Mouse (Mus musculus) cerebellum, adult 11-12 months (tissue): ENCODE data around the gene Lfng.

Experiments
- DNase-seq: peaks from one replicate; pipeline ENCODE4 v3.0.0; 2022

The Lfng gene

DNA sequence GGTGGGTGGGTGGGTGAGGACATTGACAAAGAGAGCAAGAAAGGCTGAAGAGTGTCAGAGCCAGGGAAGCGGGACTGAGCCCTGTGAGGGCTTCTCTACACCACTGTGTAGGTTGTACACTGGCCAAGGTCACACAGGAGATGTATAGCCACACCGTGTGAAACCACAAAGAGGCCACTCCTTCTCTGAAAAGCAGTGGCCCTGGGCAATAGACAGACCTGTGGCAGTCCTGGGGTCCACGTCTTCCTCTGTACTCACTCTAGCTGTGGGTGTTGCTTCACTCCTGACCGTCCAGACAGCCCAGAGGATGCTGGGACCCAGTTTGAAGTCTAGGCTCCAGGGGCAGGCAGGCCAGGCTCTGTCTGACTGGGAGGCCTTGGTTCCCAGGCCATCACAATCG, 12.3 kb upstream of the Lfng start:
- DNase-seq, result no peak

DNA sequence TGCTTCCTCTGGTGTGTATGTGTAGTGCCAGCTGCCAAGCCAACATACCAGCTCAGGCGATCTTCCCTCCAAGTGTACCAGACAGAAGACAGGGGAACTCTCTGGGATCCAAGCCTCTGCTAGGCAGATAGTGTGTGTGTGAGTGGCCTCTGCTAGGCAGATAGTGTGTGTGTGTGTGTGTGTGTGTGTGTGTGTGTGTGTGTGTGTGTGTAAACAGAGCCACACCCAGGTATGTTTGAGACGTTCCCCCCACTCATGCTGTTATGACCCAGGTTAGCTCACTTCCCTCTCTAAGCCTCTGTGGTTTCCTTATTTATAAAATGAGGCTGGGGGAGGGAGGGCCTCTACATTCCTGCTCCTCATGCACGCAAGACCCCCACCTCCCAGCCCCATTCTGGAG, 10.7 kb upstream of the Lfng start:
- DNase-seq, result no peak

DNA sequence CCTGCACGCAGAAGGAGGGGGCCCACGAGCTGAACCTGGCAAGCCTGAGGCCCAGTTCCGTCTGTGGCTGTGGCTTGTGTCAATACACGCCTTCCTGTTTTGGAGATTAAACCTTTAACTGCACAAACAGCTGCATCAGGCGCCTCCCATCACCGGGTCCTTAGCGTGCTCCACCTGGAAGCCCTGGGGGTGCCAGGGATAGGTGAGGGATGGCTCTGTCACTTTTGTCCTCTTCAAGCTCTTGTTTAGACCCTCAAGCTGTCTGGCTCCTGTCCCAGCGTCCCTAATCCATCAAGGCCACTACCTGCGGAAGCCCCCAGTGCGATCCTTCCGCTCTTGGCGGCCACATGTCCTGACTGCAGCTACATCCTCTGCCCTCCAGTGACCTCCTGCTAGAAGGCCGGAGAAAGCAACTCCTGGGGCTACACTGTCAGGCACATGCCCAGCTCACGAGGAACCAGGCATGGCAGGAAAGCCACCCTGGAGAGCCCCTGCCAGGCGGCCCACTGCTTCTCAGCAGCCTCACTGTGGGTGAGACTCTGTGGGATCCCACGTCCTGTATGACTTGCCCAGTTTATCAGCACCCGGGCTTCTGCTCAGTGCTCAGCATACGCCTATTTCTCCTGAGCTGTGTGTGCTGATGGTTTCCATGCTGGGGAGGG, 10.1 kb upstream of the Lfng start:
- no peak for DNase-seq

GRCm38 (mm10) chr5:140597787-140598186, 9.3 kb upstream of the Lfng start:
- no peak for DNase-seq

- no peak for DNase-seq
Observed at GRCm38 (mm10) chr5:140599939-140600338, 7.2 kb upstream of the Lfng start.

DNA sequence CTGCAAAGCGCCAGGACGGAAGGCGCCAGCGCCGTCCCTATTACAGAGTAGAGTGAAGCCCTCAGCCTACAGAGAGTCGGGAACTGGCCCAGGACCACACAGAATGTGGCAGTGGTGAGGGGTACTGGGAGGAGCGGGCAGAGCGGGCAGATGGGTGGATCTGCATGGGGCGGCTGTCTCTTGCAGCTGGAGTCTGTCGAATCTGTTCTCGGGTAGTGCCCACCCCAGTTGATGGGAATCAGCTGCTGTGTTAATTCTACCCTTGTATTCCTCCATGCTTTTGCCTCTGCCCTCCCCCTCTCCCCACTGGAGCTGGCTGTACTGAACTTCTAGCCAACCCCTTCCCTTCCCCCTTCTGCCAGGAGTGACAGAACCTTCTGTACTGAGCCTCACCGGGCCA, 5.4 kb upstream of the Lfng start:
- no peak for DNase-seq

DNA sequence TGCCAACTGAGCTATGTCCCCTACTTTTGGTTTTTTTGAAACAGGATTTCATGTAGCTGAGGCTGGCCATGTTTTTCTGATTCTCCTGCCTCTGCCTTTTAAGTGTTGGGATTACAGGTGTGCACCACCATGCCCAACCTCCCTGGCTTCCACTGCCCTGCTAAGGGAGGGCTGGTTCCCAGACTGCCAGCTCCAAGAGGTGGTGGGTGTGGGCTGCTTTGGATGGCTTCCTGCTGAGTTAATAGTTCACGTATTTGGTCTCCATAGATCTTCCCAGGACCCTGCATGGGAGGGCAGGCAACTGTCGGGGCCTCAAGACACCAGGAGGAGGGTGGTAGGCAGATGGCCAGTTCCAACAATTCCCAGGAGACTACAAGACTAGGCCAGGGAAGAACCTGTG, 4.6 kb upstream of the Lfng start:
- DNase-seq, result no peak

GRCm38 (mm10) chr5:140604386-140604785, 2.7 kb upstream of the Lfng start:
- no peak for DNase-seq

DNA sequence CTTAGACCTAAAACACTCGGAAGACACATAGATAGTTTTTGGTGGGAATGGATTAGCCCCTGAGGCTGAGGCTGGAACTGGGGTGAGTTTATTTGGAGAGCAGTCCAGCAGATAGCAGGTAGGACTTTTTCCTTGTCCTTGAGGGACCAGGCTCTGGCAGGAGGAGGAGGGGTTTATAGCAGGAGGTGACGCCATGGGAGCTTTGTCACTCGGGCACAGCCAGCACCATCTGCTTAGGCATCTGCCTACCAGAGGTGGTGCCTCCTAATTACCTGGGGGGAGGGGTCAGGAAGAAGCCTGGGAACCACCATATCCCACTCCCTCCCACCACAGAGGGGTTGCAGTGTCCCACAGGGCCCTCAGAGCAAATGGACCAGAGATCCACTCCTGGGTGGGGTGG, 1.9 kb upstream of the Lfng start:
- DNase-seq, result no peak

DNA sequence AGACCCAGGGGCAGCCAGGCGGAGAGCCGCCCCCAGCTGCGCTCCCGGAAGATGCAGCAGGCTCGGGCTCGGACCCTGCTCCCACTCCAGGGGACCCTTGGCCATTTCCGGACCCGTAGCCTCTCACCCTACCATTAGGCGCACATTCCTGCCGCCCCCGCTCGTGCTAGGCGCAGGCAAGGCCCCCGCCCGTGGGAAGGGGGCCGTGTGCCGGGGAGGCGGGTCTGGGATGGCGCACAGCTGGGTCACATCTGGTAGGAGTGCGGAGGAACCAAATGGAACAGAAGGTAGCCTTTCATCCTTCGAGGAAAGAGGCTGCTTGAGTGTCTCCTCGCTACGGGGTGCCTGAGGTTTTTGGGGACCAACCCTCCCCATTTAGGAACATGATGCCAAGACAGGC, 734 bp upstream of the Lfng start:
- DNase-seq, result no peak

GRCm38 (mm10) chr5:140607836-140608633, 915 bp downstream of the Lfng start:
- DNase-seq, result no peak

GRCm38 (mm10) chr5:140608634-140609015, 1.5 kb downstream of the Lfng start:
- no peak for DNase-seq

GRCm38 (mm10) chr5:140609511-140610272, 2.6 kb downstream of the Lfng start:
- DNase-seq, result no peak

DNA sequence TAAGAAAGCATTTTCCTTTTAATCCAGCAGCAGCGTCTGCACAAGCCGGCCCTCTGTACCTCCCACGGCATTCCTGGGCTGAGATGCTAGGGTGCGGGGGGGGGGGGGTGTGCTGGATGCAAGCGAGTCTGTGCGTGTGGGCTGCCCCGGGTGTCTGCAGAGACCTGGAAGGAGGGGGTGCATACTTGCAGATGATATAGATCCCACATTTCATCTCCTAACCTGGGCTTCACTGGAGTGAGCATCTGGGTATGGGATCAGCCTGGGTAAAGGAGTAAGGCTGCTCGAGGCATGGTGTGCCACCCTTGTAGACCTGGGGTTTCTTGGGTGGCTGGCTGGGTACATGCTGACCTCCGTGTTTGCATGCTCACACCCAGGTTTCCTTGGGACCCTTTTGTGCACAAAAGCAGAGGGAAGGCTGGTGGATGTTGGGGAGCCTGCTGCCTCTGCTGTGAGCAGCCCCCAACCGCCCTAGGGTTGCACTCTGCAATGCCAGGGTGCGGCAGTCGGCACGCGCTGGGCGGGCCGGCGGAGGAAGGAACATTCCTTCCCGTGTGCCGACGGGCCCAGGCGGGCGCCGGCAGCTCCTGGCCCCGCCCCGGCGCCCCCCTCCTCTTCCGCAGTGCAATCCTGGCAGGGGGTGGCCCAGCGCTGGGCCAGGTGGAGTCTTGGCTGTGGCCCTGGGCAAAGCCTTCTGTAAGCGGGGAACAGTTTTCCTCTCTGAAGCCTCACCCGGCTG, 3.3 kb downstream of the Lfng start:
- DNase-seq, result no peak

DNA sequence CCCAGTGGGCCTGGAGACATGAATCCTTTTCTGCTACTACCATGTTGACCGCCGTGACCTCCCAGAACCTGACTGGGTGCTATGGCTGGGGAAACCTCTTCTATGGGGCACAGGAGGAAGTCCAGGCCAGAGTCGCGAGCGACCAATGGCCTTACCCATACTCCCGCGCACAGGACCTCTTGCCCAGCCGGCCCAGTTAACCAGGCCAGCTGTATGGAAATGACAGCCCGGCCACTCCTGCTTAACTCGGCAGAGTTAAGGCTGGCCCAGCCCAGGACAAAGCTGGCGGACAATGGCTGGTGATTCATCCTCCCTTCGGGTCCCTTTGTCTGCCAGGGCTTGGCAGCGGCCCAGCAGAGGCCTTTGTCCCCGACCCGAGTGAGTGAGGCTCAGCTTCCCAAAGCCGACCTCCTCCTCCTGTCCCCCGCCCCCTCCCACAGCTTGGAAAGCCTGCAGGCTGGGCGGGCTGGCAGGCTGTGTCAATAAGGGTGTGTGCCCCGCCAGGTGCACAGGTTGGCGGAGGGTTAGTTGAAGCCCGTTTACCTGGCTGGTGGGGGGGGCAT, 4.0 kb downstream of the Lfng start:
- DNase-seq, result peak; percentile 52

DNA sequence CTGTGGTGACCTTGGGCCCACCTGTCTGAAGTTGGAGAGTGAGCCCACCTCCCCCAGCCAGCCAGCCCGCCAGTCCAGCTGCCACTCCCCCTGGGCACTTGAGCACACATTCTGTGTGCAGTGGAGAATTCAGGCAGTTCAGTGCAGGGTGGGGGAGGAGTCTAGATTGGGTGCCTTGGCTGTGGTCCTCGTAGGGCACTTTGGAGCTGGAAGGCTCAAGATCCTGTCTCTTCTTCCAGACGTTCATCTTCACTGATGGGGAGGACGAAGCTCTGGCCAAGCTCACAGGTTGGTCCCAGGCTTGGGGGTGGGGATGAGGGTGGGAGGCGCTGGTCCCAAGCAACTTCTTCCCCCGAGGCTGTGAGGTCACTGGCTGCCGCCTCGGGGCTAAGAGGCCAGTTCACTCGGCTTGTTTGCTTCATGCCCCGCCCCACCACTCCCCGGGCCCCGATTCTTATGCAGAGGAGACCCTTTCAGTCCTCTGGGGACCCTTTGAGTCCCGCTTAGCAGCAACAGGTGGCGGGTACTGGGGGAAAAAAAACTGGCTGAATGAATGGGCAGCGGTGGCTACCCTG, 4.6 kb downstream of the Lfng start:
- no peak for DNase-seq

DNA sequence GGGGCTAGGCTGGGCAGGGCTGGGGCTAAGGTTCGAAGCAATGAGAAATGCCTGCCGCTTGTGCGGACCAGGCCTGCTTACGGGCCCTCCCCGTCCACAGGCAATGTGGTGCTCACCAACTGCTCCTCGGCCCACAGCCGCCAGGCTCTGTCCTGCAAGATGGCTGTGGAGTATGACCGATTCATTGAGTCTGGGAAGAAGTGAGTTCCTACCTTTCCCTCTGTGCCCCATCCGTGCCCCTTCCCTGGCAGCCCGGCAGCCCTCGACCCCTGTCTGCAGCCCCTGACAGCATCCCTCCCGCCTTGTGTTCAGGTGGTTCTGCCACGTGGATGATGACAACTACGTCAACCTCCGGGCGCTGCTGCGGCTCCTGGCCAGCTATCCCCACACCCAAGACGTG, 5.1 kb downstream of the Lfng start:
- DNase-seq, result no peak

GRCm38 (mm10) chr5:140614141-140614540, 7.0 kb downstream of the Lfng start:
- no peak for DNase-seq

DNA sequence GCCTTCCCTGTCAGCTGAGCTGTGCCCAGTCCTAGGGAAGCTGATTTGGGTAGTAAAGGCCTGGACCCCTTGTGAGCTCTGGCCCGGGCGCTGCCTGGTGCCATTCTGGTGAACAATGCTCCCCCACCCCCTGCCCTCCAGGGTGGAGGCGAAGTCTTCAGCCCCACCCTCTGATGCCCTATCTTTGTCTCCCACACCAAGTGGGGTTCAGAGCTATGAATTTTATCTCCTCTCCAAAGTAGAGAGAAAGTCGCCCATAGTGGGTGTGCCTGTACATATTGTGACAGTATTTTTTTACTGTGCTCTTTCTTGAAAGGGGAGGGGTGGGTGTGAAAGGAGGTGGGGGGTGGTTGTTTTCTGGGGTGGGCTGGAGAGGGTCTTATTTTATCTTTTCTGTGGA, 7.7 kb downstream of the Lfng start:
- DNase-seq, result no peak

GRCm38 (mm10) chr5:140615321-140616109, 8.4 kb downstream of the Lfng start:
- no peak for DNase-seq

DNA sequence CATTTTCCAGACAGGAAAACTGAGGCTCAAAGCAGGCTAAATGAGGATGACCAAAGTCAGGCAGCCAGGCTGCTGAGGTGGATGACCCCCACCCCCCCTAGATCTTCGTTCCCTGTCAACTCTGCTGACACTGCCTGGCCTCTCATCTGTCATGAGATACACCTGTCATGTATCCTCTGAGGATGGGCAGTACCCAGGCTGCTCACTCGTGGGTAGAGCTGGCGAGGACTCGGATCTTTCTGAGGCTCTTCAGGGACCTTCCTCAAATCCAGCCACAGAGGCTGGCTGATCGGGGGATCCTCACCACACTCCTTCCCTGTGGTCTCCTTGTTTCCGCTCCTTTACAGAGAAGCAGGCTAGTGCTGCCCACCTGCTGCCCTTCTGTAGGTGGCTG, 9.0 kb downstream of the Lfng start:
- no peak for DNase-seq

GRCm38 (mm10) chr5:140616691-140617090, 9.6 kb downstream of the Lfng start:
- no peak for DNase-seq
